Mouse (Mus musculus) E14TG2a.4 (cell line): Measurements from ENCODE around the gene Gm28043.

Source experiments
- H3K27me3 ChIP-seq: 2 replicates; pipeline ENCODE4 v1.6.1; 2014; ENCODE audit warnings: low read length, control low read depth; ENCODE audit not compliant: insufficient read depth
- H3K36me3 ChIP-seq: 2 replicates; pipeline ENCODE4 v1.6.1; 2014; ENCODE audit warnings: low read length, control low read depth; ENCODE audit not compliant: insufficient read depth
- H3K4me1 ChIP-seq: replicated peaks from 2 replicates; pipeline ENCODE4 v1.6.1; 2014; ENCODE audit warnings: low read depth, low read length, control low read depth
- H3K4me3 ChIP-seq: replicated peaks from 2 replicates; pipeline ENCODE4 v1.5.1; 2014; ENCODE audit warnings: mild to moderate bottlenecking, low read length
- H3K9me3 ChIP-seq: 2 replicates; pipeline ENCODE4 v1.6.1; 2014; ENCODE audit warnings: low read length, control low read depth
- CTCF ChIP-seq: conservative IDR thresholded peaks from 2 replicates; pipeline ENCODE4 v1.5.1; 2014; ENCODE audit warnings: low read length
- NANOG ChIP-seq: IDR thresholded peaks from 2 replicates; pipeline ENCODE4 v1.6.1; 2014; ENCODE audit warnings: borderline replicate concordance, low read length, mixed read lengths
- POU5F1 ChIP-seq: IDR thresholded peaks from 2 replicates; pipeline ENCODE4 v1.6.1; 2014; ENCODE audit warnings: low read length, borderline replicate concordance

Gene Gm28043

GRCm38 (mm10) chr17:29679038-29679767 lies 64.5 kb downstream of the Gm28043 start:
- TF ChIP-seq POU5F1 (no peak), CTCF (no peak), NANOG (no peak)
- Histone ChIP-seq H3K36me3 (peaks cover 98% of the 10 kb centered on the region), H3K4me3 (no peak overlapping the region), H3K9me3 (no peaks in the 10 kb centered on the region), H3K27me3 (no peaks in the 10 kb centered on the region), H3K4me1 (peaks cover 49% of the 10 kb centered on the region)

- Histone ChIP-seq H3K4me1 (peaks cover 49% of the 10 kb centered on the region), H3K4me3 (no peak overlapping the region), H3K36me3 (peaks cover 99% of the 10 kb centered on the region), H3K27me3 (no peaks in the 10 kb centered on the region), H3K9me3 (no peaks in the 10 kb centered on the region)
- TF ChIP-seq POU5F1 (no peak), NANOG (no peak), CTCF (no peak)
Observed at GRCm38 (mm10) chr17:29680174-29680573, 65.5 kb downstream of the Gm28043 start.

GRCm38 (mm10) chr17:29680921-29681320 lies 66.2 kb downstream of the Gm28043 start:
- Histone ChIP-seq H3K27me3 (no peaks in the 10 kb centered on the region), H3K36me3 (peaks cover 99% of the 10 kb centered on the region), H3K4me3 (no peak overlapping the region), H3K9me3 (no peaks in the 10 kb centered on the region), H3K4me1 (peaks cover 48% of the 10 kb centered on the region)
- no peak for TF ChIP-seq POU5F1
- no peak for TF ChIP-seq CTCF
- no peak for TF ChIP-seq NANOG

- no peak overlapping the region for H3K4me3 ChIP-seq
- no peaks in the 10 kb centered on the region for H3K27me3 ChIP-seq
- TF ChIP-seq NANOG (no peak), CTCF (peak; percentile 21; the same call in 1 of the 2 replicates)
- no peaks in the 10 kb centered on the region for H3K9me3 ChIP-seq
- H3K4me1 ChIP-seq: peaks cover 44% of the 10 kb centered on the region
- peaks cover 99% of the 10 kb centered on the region for H3K36me3 ChIP-seq
Observed at GRCm38 (mm10) chr17:29681669-29682068, 67.0 kb downstream of the Gm28043 start.

DNA sequence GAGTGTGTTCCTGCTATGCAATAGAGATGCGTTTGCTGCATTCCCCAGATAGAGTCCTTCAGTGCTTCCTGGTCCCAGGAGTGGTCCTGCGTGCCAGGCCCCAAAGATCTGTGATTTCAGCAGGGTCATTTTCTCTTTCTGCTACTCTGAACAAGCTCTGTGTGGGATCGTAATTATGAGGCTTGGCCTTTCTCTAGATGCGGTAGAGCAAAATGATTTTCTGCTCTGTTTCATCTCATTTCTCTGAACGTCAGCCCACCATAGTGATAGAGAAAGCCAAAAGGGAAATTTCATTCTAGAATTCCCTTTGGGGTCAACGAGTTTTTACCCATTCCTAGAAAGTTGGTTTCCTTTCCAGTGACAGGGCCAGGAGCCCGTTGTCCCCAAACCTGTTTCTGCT lies 67.6 kb downstream of the Gm28043 start:
- Histone ChIP-seq H3K4me3 (no peak overlapping the region), H3K36me3 (peaks cover 99% of the 10 kb centered on the region), H3K9me3 (no peaks in the 10 kb centered on the region), H3K27me3 (no peaks in the 10 kb centered on the region), H3K4me1 (peaks cover 44% of the 10 kb centered on the region)
- TF ChIP-seq NANOG (no peak), POU5F1 (no peak), CTCF (no peak)

GRCm38 (mm10) chr17:29683127-29683526 lies 68.5 kb downstream of the Gm28043 start:
- peaks cover 99% of the 10 kb centered on the region for H3K36me3 ChIP-seq
- H3K27me3 ChIP-seq: no peaks in the 10 kb centered on the region
- H3K4me1 ChIP-seq: peaks cover 36% of the 10 kb centered on the region
- H3K4me3 ChIP-seq: no peak overlapping the region
- H3K9me3 ChIP-seq: no peaks in the 10 kb centered on the region
- no peak for TF ChIP-seq POU5F1

GRCm38 (mm10) chr17:29684275-29684674 lies 69.6 kb downstream of the Gm28043 start:
- Histone ChIP-seq H3K9me3 (0 out of 2 replicates have a peak, but pooled peaks cover 4% of the 10 kb centered on the region), H3K4me1 (peaks cover 25% of the 10 kb centered on the region), H3K27me3 (no peaks in the 10 kb centered on the region), H3K4me3 (no peak overlapping the region), H3K36me3 (peaks cover 95% of the 10 kb centered on the region)
- TF ChIP-seq POU5F1 (no peak), NANOG (no peak), CTCF (no peak)

DNA sequence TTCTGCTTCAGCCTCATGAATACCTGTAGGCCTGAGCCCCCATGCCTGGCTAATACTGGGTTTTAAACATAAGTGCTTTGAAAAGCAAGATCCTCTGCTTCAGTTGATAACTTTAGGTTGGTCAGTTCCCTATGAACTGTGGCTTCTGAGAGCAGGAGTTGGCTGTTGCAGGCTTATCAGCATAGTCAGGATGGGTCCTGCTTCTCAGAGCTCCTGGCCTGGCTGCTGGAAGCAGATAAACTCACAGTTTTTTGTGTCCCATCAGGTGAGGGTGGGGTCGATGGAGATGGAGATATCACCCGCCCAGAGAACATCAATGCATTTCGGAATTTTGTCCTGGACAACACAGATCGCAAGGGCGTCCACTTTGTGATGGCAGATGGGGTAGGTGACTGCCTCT lies 72.1 kb downstream of the Gm28043 start:
- TF ChIP-seq CTCF (no peak), POU5F1 (no peak), NANOG (no peak)
- H3K27me3 ChIP-seq: no peaks in the 10 kb centered on the region
- no peak overlapping the region for H3K4me3 ChIP-seq
- peaks cover 96% of the 10 kb centered on the region for H3K36me3 ChIP-seq
- peaks cover 11% of the 10 kb centered on the region; the same call in 1 of the 2 replicates for H3K4me1 ChIP-seq
- H3K9me3 ChIP-seq: 0 out of 2 replicates have a peak, but pooled peaks cover 4% of the 10 kb centered on the region

DNA sequence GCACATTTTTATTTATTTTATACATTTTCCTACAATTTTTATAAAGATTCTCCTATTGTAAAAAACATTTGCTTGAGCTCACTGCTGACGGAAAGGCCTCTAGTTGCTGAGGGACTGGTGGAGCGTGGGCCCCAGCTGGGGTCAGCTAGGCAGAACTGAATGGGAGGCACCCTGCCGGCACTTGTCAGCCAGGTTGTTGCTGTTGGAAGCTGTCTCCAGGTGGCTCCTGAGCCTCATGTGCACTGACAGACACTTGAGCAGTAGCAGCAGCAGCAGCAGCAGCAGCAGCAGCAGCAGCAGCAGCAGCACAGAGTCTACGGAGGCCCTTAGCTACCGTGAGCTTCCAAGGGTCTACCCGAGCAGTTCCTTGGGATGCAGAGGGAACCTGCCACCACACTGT lies 72.7 kb downstream of the Gm28043 start:
- no peak for TF ChIP-seq NANOG
- TF ChIP-seq CTCF: no peak
- TF ChIP-seq POU5F1: no peak
- Histone ChIP-seq H3K9me3 (0 out of 2 replicates have a peak, but pooled peaks cover 4% of the 10 kb centered on the region), H3K4me1 (0 out of 2 replicates have a peak, but pooled peaks cover 7% of the 10 kb centered on the region), H3K36me3 (peaks cover 93% of the 10 kb centered on the region), H3K27me3 (no peaks in the 10 kb centered on the region), H3K4me3 (no peak overlapping the region)
